Mouse (Mus musculus): ENCODE results near the gene Ep400. TPM values are rescaled to one million over a fixed set of nuclear protein-coding genes. Genes with fewer than 3 reads are reported as not detected.
"Not testable (repeated sequence)": the region's sequence is repeated elsewhere in the genome, so short reads cannot be mapped to it uniquely, and the experiment has no call there.

Ep400 gene
- polyA plus RNA-seq, 1 experiment, result 53.1 TPM

DNA sequence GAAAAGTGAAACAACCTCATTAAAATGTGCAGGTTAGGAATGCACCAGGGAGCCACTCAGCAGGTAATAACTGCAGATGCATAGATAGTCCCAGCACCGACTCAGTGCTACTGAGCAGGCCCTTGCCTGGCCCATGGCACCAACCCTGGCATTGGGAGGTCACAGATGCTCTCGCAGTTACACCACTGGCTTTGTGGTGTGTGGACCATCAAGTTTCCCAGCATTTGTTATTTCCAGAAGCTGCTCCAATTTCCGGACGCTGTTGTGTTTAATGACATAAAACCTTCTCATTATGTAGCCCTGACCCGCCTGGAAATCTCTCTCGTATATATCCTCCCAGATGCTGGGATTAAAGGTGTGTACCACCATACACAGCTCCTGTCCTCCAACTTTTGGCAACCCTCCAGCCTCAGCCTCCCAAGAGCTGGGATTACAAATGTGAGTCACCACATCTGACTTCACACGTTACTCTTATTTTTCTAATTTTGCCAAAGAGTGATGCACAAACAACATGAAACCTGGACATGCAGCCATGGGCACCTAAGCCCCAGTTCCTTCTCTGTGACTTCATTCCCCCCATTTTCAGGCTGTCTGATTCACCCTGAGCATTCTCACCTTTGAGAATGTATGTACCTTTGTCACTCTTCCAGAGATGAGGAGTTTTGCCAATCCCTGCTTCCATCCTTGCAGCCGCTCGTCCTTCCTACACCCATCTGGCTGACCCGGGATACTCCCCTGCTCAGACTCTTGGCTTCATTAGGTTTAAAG is 10.4 kb upstream of the Ep400 start:
- H3K4me1 ChIP-seq (ENCODE audit: control insufficient read depth, insufficient read depth, low read length), result 0 out of 2 replicates have a peak, but pooled peaks cover 2% of the 10 kb centered on the region
- no peak for TF ChIP-seq CTCF (IDR thresholded peaks at IDR 0.05; ENCODE audit: borderline replicate concordance, insufficient read depth, low read length)
- TF ChIP-seq POLR2A (IDR thresholded peaks at IDR 0.05; ENCODE audit: low read depth, low read length), result no peak
- peak overlapping the region; percentile 57 for H3K27ac ChIP-seq (ENCODE audit: insufficient read depth, low read length)
- peak overlapping the region; percentile 60 for H3K4me3 ChIP-seq (ENCODE audit: insufficient read depth, low read length)

DNA sequence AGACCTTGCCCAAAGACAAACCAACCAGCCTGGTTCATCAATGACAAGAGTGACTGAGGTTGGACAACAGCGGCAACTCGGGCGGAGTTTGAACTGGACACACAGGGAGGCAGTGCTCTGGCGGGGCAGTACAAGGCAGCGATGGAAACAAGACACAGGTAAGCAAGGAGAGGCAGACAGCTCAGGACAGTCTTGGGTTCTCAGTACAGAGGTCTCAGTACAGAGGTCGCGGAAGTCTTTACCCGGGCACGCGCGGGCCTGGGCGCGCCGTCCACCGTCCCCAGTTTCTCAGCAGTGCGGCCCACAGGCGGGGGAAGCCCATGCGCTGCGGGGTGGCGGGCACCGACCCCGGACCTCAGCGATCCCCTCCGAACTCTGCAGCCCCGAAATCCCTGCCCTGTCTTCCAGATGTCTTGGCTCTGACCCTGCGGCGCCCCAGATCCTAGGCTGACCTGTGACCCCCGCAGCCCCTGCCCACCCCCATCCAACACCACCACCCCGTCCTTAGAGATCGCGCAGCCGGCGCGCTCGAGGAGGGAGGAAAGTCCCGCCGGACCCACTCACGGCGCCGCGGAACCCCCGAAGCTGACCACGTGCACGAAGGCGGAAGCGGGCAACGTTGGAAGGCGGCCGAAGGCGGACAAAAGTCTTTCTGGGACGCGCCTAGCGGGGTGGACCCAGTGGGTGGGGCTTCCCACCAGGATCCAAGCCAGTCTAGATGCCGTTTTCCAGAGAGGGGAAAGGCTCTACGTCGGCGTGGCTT is 9.7 kb upstream of the Ep400 start, which contains the start of gene Pus1:
Gene Pus1, minus strand, starts transcription at position 662 of the 763 bp plus-strand sequence.
- H3K4me1 ChIP-seq (ENCODE audit: control insufficient read depth, insufficient read depth, low read length), result 0 out of 2 replicates have a peak, but pooled peaks cover 2% of the 10 kb centered on the region
- peak; percentile 82 for TF ChIP-seq POLR2A (IDR thresholded peaks at IDR 0.05; ENCODE audit: low read depth, low read length)
- no peak for TF ChIP-seq CTCF (IDR thresholded peaks at IDR 0.05; ENCODE audit: borderline replicate concordance, insufficient read depth, low read length)
- H3K27ac ChIP-seq (ENCODE audit: insufficient read depth, low read length), result peak within 1 kb of the TSS; percentile 57

DNA sequence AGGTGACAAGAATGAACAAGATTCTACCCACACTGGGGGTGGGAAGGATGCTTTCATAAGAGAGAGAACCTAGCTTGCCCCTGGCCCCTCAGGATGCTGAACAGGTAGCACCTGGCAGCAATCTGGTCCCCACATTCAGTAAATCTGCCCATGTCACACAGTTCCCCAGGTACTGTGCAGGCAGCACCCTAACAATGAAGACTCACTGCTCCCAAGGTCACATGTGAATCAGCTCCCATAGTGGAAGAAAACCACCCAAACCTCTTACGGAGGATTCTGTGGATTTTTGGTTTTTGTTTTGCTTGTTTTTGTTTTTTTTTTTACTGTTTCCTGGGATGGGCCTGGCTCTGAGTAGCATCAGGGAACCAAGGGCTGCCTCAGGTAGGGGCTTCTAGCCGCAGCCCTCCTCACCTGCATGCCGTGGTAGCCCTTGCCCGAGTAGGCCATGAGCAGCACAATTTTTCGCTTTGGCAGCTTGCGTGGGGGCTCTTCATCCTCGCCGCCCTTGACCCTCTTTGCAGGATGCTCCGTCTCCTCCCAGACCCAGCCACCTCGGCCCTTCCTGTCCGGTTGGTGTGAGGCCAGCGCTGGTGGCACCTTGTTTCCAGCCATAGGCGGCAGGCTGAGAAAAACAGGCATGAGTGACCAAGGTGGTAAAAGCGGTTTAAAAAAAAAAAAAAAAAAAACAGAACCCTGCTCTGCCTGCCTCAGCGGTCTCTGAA is 8.9 kb upstream of the Ep400 start:
- Histone ChIP-seq H3K27ac (ENCODE audit: insufficient read depth, low read length) (no peak overlapping the region), H3K4me3 (ENCODE audit: insufficient read depth, low read length) (peak overlapping the region; percentile 91), H3K4me1 (ENCODE audit: control insufficient read depth, insufficient read depth, low read length) (0 out of 2 replicates have a peak, but pooled peaks cover 2% of the 10 kb centered on the region)
- TF ChIP-seq CTCF (IDR thresholded peaks at IDR 0.05; ENCODE audit: borderline replicate concordance, insufficient read depth, low read length) (no peak), POLR2A (IDR thresholded peaks at IDR 0.05; ENCODE audit: low read depth, low read length) (no peak)

More for the DNA sequence above, 9.7 kb upstream of the Ep400 start, which contains the start of gene Pus1:
- peak within 1 kb of the TSS; percentile 91 for H3K4me3 ChIP-seq (ENCODE audit: insufficient read depth, low read length)

DNA sequence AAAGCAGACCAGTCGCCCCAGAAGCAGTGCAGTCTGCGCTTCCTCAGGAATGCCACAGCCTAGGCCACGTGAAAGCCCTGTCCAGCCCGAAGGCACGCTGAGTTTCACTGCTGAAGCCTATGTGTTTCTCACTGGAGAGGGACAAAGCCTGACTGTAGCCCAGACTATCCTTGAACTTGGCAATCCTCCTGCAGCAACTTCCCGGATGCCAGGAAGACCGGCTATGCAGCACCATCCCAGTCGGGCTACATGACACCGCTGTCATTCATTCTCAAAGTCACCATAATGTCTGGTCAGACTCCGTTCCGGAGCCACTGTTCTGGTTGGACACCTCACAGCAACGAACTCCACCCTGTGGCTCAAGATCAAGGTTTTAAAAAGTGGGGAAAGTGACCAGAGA is 7.7 kb upstream of the Ep400 start:
- no peak for TF ChIP-seq CTCF (IDR thresholded peaks at IDR 0.05; ENCODE audit: borderline replicate concordance, insufficient read depth, low read length)
- no peak for TF ChIP-seq POLR2A (IDR thresholded peaks at IDR 0.05; ENCODE audit: low read depth, low read length)
- no peak overlapping the region for H3K27ac ChIP-seq (ENCODE audit: insufficient read depth, low read length)
- H3K4me1 ChIP-seq (ENCODE audit: control insufficient read depth, insufficient read depth, low read length), result 0 out of 2 replicates have a peak, but pooled peaks cover 2% of the 10 kb centered on the region
- H3K4me3 ChIP-seq (ENCODE audit: insufficient read depth, low read length), result no peak overlapping the region

- Histone ChIP-seq H3K4me1 (ENCODE audit: control insufficient read depth, insufficient read depth, low read length) (0 out of 2 replicates have a peak, but pooled peaks cover 2% of the 10 kb centered on the region), H3K27ac (ENCODE audit: insufficient read depth, low read length) (no peak overlapping the region), H3K4me3 (ENCODE audit: insufficient read depth, low read length) (no peak overlapping the region)
- no peak for TF ChIP-seq CTCF (IDR thresholded peaks at IDR 0.05; ENCODE audit: borderline replicate concordance, insufficient read depth, low read length)
- no peak for TF ChIP-seq POLR2A (IDR thresholded peaks at IDR 0.05; ENCODE audit: low read depth, low read length)
Observed at GRCm38 (mm10) chr5:110776141-110776540, 5.6 kb upstream of the Ep400 start.

GRCm38 (mm10) chr5:110774511-110774910 is 4.0 kb upstream of the Ep400 start:
- Histone ChIP-seq H3K27ac (ENCODE audit: insufficient read depth, low read length) (no peak overlapping the region), H3K4me3 (ENCODE audit: insufficient read depth, low read length) (no peak overlapping the region), H3K4me1 (ENCODE audit: control insufficient read depth, insufficient read depth, low read length) (0 out of 2 replicates have a peak, but pooled peaks cover 2% of the 10 kb centered on the region)
- TF ChIP-seq POLR2A (IDR thresholded peaks at IDR 0.05; ENCODE audit: low read depth, low read length) (no peak), CTCF (IDR thresholded peaks at IDR 0.05; ENCODE audit: borderline replicate concordance, insufficient read depth, low read length) (no peak)

DNA sequence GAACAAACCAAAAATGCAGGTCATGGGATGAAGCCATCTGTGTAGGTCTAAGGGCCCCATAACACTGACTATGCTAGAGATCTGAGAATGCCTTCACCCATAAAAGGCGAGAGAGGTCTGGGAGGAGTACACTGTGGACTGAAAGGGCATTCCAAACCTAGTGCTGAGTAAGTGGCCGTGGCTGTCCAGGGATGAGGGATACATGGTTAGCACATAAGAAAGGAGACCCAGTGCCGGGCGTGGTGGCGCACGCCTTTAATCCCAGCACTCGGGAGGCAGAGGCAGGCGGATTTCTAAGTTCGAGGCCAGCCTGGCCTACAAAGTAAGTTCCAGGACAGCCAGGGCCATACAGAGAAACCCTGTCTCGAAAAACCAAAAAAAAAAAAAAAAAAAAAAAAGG is 2.4 kb upstream of the Ep400 start:
- not testable (repeated sequence) for H3K4me3 ChIP-seq (ENCODE audit: insufficient read depth, low read length); H3K27ac ChIP-seq (ENCODE audit: insufficient read depth, low read length); H3K4me1 ChIP-seq (ENCODE audit: control insufficient read depth, insufficient read depth, low read length)

GRCm38 (mm10) chr5:110770031-110770445 is 479 bp downstream of the Ep400 start:
- peak overlapping the region; percentile 93 for H3K4me3 ChIP-seq (ENCODE audit: insufficient read depth, low read length)
- H3K27ac ChIP-seq (ENCODE audit: insufficient read depth, low read length), result peak overlapping the region; percentile 79
- TF ChIP-seq POLR2A (IDR thresholded peaks at IDR 0.05; ENCODE audit: low read depth, low read length) (no peak), CTCF (IDR thresholded peaks at IDR 0.05; ENCODE audit: borderline replicate concordance, insufficient read depth, low read length) (no peak)
- peaks cover 3% of the 10 kb centered on the region; the same call in 1 of the 2 replicates for H3K4me1 ChIP-seq (ENCODE audit: control insufficient read depth, insufficient read depth, low read length)

DNA sequence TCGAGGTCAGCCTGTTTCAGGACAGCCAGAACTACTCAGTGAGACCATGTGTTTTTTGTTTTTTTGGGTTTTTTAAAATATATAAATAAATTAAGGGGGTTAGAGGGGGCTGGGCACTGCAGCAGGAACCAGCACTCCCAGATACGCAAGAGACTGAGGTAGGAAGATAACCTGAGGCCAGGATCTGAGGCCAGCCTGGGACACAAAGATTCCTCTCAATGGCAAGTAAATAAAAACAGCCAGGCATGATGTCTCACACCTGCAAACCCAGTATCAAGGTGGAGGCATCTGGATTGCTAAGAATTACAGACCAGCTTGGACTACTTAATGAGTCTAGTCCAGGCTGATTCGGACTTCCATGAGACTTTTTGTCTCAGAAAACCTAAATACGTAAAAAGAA is 1.2 kb downstream of the Ep400 start:
- peak overlapping the region; percentile 93 for H3K4me3 ChIP-seq (ENCODE audit: insufficient read depth, low read length)
- H3K4me1 ChIP-seq (ENCODE audit: control insufficient read depth, insufficient read depth, low read length), result peaks cover 3% of the 10 kb centered on the region; the same call in 1 of the 2 replicates
- 0 out of 2 replicates have a peak overlapping the region, but pooled peaks have one; percentile 79 for H3K27ac ChIP-seq (ENCODE audit: insufficient read depth, low read length)
- TF ChIP-seq POLR2A (IDR thresholded peaks at IDR 0.05; ENCODE audit: low read depth, low read length) (no peak), CTCF (IDR thresholded peaks at IDR 0.05; ENCODE audit: borderline replicate concordance, insufficient read depth, low read length) (no peak)

Data from embryonic fibroblast, embryonic 13.5 days (primary cell).